Mouse (Mus musculus) layer of hippocampus, adult 6 months (tissue): Measurements from ENCODE around the gene Oxt. TPM values are rescaled to one million over a fixed set of nuclear protein-coding genes. Genes with fewer than 3 reads are reported as not detected.

Experiments
- long read RNA-seq, 2 experiments: library from polyadenylated mRNA; unstranded; transcript quantifications; one replicate each; pipeline ENCODE4 v2.0.0; 2019 to 2020
- microRNA-seq: library from miRNA; unstranded; fragments of <30 nt; microRNA quantifications from one replicate; pipeline ENCODE4 v1.2.0, GENCODE M21; 2020
- polyA plus RNA-seq: library from polyadenylated mRNA; unstranded; fragments of <200 nt; fragmentation: Nextera tagmentation; gene quantifications from 2 replicates; pipeline ENCODE4 v1.2.3, GENCODE M21; 2021

The Oxt gene
- polyA plus RNA-seq, result 0.72 TPM in 1 of 2 replicates, not detected in the other
- long read RNA-seq, experiment 1, result 0 reads
- long read RNA-seq, experiment 2, result 0 reads

DNA sequence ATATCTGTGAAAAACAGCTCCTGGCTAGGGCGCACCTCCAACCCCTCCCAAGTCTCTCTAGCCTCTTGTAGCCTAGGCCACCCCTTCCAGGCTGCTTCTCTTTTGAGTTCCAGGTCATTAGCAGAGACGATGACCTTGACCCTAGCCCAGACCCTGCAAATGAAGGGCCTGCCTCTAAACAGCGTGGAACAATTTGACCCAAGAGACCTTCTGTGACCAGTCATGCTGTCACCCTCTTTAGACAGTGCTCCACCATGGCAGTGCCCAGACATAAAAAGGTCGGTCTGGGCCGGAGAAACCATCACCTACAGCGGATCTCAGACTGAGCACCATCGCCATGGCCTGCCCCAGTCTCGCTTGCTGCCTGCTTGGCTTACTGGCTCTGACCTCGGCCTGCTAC, at the start of gene Oxt:
Gene Oxt (plus strand): TSS at position 301 of the 400 bp plus-strand sequence.

GRCm38 (mm10) chr2:130563212-130564055, 12.5 kb upstream of the Oxt start, which contains the start of gene Mrps26:
Gene Mrps26 (plus strand): TSS chr2:130563742.

DNA sequence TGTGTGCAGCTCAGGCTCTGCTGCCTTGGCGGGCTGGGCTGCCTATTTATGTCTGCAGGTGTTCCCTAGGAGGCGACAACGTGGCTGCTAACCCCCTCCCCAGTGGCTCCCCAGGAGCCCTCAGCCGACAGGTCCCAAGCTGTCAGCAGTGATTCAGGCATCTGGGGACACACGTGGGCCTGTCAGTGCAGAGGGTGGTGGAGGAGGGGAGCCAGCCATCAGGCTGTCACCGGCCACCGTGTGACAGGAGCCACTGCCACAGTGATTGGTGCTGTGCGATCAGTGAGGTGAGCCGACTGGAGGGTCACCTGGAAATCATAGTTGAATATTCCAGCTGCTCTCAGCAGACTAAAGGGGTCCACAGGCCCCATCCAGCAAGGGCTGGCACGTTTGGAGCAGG, 6.6 kb downstream of the Oxt start, which contains the start of gene Avp:
Gene Avp (minus strand): TSS at position 3 of the 400 bp plus-strand sequence.

Small RNA genes lying within 50 kb of the gene (microRNA-seq; reads per million reads assigned to microRNA genes)
- not detected for gene Gm23876

Other genes with a start within 250 kb of the Oxt start
- 3.4 and 4.6 TPM in 2 replicates for gene Cpxm1, start 178.6 kb upstream of the Oxt start, polyA plus RNA-seq
- not detected in 2 replicates for gene Gm28372, start 170.9 kb upstream of the Oxt start, polyA plus RNA-seq
- gene 1700020A23Rik, start 170.9 kb upstream of the Oxt start, polyA plus RNA-seq, result not detected in 2 replicates
- not detected in 2 replicates for gene Tmem239, start 169.7 kb upstream of the Oxt start, polyA plus RNA-seq
- gene Vps16, start 151.8 kb upstream of the Oxt start, polyA plus RNA-seq, result 38.8 and 40.9 TPM in 2 replicates
- gene Pced1a, start 151.5 kb upstream of the Oxt start, polyA plus RNA-seq, result 8.1 and 9.5 TPM in 2 replicates
- gene Ptpra, start 125.9 kb upstream of the Oxt start, polyA plus RNA-seq, result 31.9 and 37.4 TPM in 2 replicates
- 148 and 163 TPM in 2 replicates for gene Mrps26, start 12.4 kb upstream of the Oxt start, polyA plus RNA-seq
- gene Avp, start 6.4 kb downstream of the Oxt start, polyA plus RNA-seq, result 1.1 and 2.4 TPM in 2 replicates
- gene Fastkd5, start 53.9 kb downstream of the Oxt start, polyA plus RNA-seq, result 4.0 and 5.0 TPM in 2 replicates
- 9.5 and 10.4 TPM in 2 replicates for gene Ubox5, start 53.9 kb downstream of the Oxt start, polyA plus RNA-seq
- gene Lzts3, start 66.6 kb downstream of the Oxt start, polyA plus RNA-seq, result 3.8 and 5.3 TPM in 2 replicates
- 182 and 186 TPM in 2 replicates for gene Ddrgk1, start 88.5 kb downstream of the Oxt start, polyA plus RNA-seq
- 47.2 and 58.9 TPM in 2 replicates for gene Itpa, start 91.4 kb downstream of the Oxt start, polyA plus RNA-seq
- 0.28 and 1.1 TPM in 2 replicates for gene Slc4a11, start 121.3 kb downstream of the Oxt start, polyA plus RNA-seq